Mouse (Mus musculus): ENCODE results near the gene Actl11. TPM values are rescaled to one million over a fixed set of nuclear protein-coding genes. Genes with fewer than 3 reads are reported as not detected.

Gene Actl11
- not detected in 2 replicates for polyA plus RNA-seq (2012; rRNA removed)

- no peak within 1 kb of the TSS for H3K4me3 ChIP-seq (replicated peaks; ENCODE audit: extremely low read depth, low read depth, low read length)
- DNase-seq = no peak
- WGBS = 67% methylated on average over 3 of the region's 3 CpGs
- no peaks in the 10 kb centered on the region for H3K4me1 ChIP-seq (ENCODE audit: control insufficient read depth, insufficient read depth, low read length)
- TF ChIP-seq CTCF (IDR thresholded peaks at IDR 0.05; ENCODE audit: insufficient read depth, low read length) = no peak
- TF ChIP-seq POLR2A (IDR thresholded peaks at IDR 0.05; ENCODE audit: borderline replicate concordance, extremely low read depth, low read depth, low read length) = no peak
These were observed at the start of gene Actl11 for GRCm38 (mm10) chr9:107928169-107928568. TSS of gene Actl11 (plus strand) at chr9:107928469.

- Histone ChIP-seq H3K4me3 (replicated peaks; ENCODE audit: extremely low read depth, low read depth, low read length) (no peak overlapping the region), H3K4me1 (ENCODE audit: control insufficient read depth, insufficient read depth, low read length) (no peaks in the 10 kb centered on the region)
- DNase-seq = no peak
- 52% methylated on average over 4 of the region's 4 CpGs for WGBS
- no peak for TF ChIP-seq CTCF (IDR thresholded peaks at IDR 0.05; ENCODE audit: insufficient read depth, low read length)
- TF ChIP-seq POLR2A (IDR thresholded peaks at IDR 0.05; ENCODE audit: borderline replicate concordance, extremely low read depth, low read depth, low read length) = no peak
These were observed 47.9 kb upstream of the Actl11 start for GRCm38 (mm10) chr9:107880411-107880810.

GRCm38 (mm10) chr9:107887804-107888266 is 40.4 kb upstream of the Actl11 start, which contains the start of gene Mon1a:
TSS of gene Mon1a (plus strand) at chr9:107888151.
- TF ChIP-seq CTCF (IDR thresholded peaks at IDR 0.05; ENCODE audit: insufficient read depth, low read length) = no peak
- peak; percentile 75; the same call in 1 of the 2 replicates for TF ChIP-seq POLR2A (IDR thresholded peaks at IDR 0.05; ENCODE audit: borderline replicate concordance, extremely low read depth, low read depth, low read length)
- Histone ChIP-seq H3K4me1 (ENCODE audit: control insufficient read depth, insufficient read depth, low read length) (no peaks in the 10 kb centered on the region), H3K4me3 (replicated peaks; ENCODE audit: extremely low read depth, low read depth, low read length) (peak within 1 kb of the TSS; percentile 75)
- peak; percentile 85 for DNase-seq
- under 1% methylated on average over 28 of the region's 28 CpGs for WGBS

- peak; percentile 30 for DNase-seq
- WGBS = 0% methylated on average over 18 of the region's 18 CpGs
- TF ChIP-seq CTCF (IDR thresholded peaks at IDR 0.05; ENCODE audit: insufficient read depth, low read length) (no peak), POLR2A (IDR thresholded peaks at IDR 0.05; ENCODE audit: borderline replicate concordance, extremely low read depth, low read depth, low read length) (no peak)
- H3K4me1 ChIP-seq (ENCODE audit: control insufficient read depth, insufficient read depth, low read length) = no peaks in the 10 kb centered on the region
- H3K4me3 ChIP-seq (replicated peaks; ENCODE audit: extremely low read depth, low read depth, low read length) = peak overlapping the region; percentile 75
These were observed 39.9 kb upstream of the Actl11 start for GRCm38 (mm10) chr9:107888267-107888850.

GRCm38 (mm10) chr9:107890260-107890659 is 38.0 kb upstream of the Actl11 start:
- no peak for DNase-seq
- TF ChIP-seq POLR2A (IDR thresholded peaks at IDR 0.05; ENCODE audit: borderline replicate concordance, extremely low read depth, low read depth, low read length) = no peak
- no peak for TF ChIP-seq CTCF (IDR thresholded peaks at IDR 0.05; ENCODE audit: insufficient read depth, low read length)
- WGBS = 74% methylated on average over 6 of the region's 6 CpGs
- no peak overlapping the region for H3K4me3 ChIP-seq (replicated peaks; ENCODE audit: extremely low read depth, low read depth, low read length)
- no peaks in the 10 kb centered on the region for H3K4me1 ChIP-seq (ENCODE audit: control insufficient read depth, insufficient read depth, low read length)

- WGBS = 100% methylated on average over 1 of the region's 1 CpGs
- no peak for DNase-seq
- no peak overlapping the region for H3K4me3 ChIP-seq (replicated peaks; ENCODE audit: extremely low read depth, low read depth, low read length)
- TF ChIP-seq CTCF (IDR thresholded peaks at IDR 0.05; ENCODE audit: insufficient read depth, low read length) (peak; percentile 46; the same call in 1 of the 2 replicates), POLR2A (IDR thresholded peaks at IDR 0.05; ENCODE audit: borderline replicate concordance, extremely low read depth, low read depth, low read length) (no peak)
- no peaks in the 10 kb centered on the region for H3K4me1 ChIP-seq (ENCODE audit: control insufficient read depth, insufficient read depth, low read length)
These were observed 37.2 kb upstream of the Actl11 start for GRCm38 (mm10) chr9:107891023-107891422.

- Histone ChIP-seq H3K4me1 (ENCODE audit: control insufficient read depth, insufficient read depth, low read length) (no peaks in the 10 kb centered on the region), H3K4me3 (replicated peaks; ENCODE audit: extremely low read depth, low read depth, low read length) (no peak overlapping the region)
- 89% methylated on average over 10 of the region's 10 CpGs for WGBS
- TF ChIP-seq POLR2A (IDR thresholded peaks at IDR 0.05; ENCODE audit: borderline replicate concordance, extremely low read depth, low read depth, low read length) (no peak), CTCF (IDR thresholded peaks at IDR 0.05; ENCODE audit: insufficient read depth, low read length) (no peak)
- no peak for DNase-seq
These were observed 29.7 kb upstream of the Actl11 start for GRCm38 (mm10) chr9:107898563-107898962.

GRCm38 (mm10) chr9:107899855-107900254 is 28.4 kb upstream of the Actl11 start:
- no peak for TF ChIP-seq CTCF (IDR thresholded peaks at IDR 0.05; ENCODE audit: insufficient read depth, low read length)
- no peak for TF ChIP-seq POLR2A (IDR thresholded peaks at IDR 0.05; ENCODE audit: borderline replicate concordance, extremely low read depth, low read depth, low read length)
- 80% methylated on average over 12 of the region's 12 CpGs for WGBS
- no peak overlapping the region for H3K4me3 ChIP-seq (replicated peaks; ENCODE audit: extremely low read depth, low read depth, low read length)
- DNase-seq = no peak
- H3K4me1 ChIP-seq (ENCODE audit: control insufficient read depth, insufficient read depth, low read length) = no peaks in the 10 kb centered on the region

- H3K4me3 ChIP-seq (replicated peaks; ENCODE audit: extremely low read depth, low read depth, low read length) = no peak overlapping the region
- 51% methylated on average over 44 of the region's 44 CpGs for WGBS
These were observed 27.2 kb upstream of the Actl11 start for GRCm38 (mm10) chr9:107900840-107901626.

More at GRCm38 (mm10) chr9:107900840-107901626, 27.2 kb upstream of the Actl11 start:
- no peaks in the 10 kb centered on the region for H3K4me1 ChIP-seq (ENCODE audit: control insufficient read depth, insufficient read depth, low read length)
- peak; percentile 61 for DNase-seq
- TF ChIP-seq CTCF (IDR thresholded peaks at IDR 0.05; ENCODE audit: insufficient read depth, low read length) (peak; percentile 50; the same call in 1 of the 2 replicates), POLR2A (IDR thresholded peaks at IDR 0.05; ENCODE audit: borderline replicate concordance, extremely low read depth, low read depth, low read length) (no peak)

Measured in lung, adult 2 months (tissue).